Mouse (Mus musculus) adipocyte (in vitro differentiated cells): ENCODE data around the gene Rab37.

Source experiments
- DNase-seq: peaks from one replicate; pipeline ENCODE4 v3.0.0-alpha.2; 2016; ENCODE audit warnings: low spot score

Rab37 gene

DNA sequence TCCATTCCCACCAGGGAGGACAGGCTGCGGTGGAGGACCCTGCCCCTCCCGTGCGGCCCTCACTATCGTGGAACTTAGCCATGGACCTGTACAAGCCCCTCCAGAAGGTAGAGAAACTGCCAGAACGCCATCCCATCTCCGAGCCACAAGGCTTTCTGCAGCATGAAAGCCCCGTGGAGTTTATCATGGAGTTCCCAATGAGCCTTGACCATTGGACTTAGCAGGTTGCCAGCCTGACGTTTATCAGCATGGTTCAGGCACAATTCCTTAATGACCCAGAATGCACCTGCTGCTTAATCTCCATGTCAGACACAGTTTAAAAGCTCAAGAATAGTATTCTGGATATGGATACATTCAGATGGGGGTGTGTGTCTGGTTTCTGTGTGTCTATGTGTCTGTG lies 6.2 kb upstream of the Rab37 start:
- no peak for DNase-seq

DNA sequence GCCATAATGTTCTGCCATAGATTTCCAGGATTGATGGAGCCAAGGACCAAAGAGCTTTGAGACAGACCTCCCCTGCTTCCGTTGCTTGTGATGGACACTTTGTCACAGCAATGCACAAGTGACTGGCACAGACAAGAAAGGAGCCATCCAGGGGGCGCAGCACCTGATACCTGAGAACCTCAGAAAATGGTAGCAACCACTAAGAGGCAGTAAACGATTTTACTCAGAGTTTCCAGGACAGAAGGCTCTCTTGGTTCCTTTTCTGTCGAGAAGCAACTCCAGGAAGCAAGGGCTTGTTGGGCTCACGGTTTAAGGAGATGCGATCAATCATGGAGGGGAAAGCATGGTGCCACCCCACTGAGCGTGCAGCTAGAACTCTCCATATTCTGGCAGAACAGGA lies 5.0 kb upstream of the Rab37 start:
- no peak for DNase-seq

DNA sequence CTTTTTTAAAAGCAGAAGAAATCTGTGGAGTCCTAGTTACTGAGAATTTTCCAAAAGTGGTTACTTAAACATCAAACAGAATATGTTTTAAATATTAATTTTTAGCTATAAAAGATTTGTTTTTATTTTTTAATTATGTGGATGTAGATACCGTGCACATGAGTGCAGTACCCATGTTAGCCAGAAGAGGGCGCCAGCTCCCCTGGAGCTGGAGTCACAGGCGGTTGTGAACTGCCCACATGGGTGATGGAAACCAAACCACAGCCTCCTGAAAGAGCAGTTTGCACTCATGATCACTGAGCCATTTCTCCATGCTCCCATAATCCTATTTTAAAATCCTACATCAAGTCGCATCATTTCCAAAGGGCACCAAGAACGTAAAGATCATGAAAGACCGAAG lies 1.4 kb upstream of the Rab37 start:
- DNase-seq, result no peak

DNA sequence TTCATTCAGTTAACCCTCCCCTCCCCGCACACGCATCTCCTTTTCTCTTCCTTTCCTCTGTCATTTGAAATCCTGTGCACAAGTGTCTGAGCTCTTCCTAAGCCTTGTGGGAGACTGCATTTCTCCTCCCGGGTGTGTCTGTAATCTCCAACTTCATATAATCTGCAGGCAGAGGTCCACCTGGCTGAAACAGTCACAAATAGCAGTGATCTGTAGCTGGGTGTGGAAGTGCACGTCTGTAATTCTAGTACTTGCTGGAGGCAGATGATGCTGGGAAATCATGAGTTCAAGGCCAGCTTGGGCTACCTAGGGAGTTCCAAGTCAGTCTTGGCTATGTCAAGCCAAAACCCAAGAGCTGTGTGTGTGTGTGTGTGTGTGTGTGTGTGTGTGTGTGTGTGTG lies 909 bp downstream of the Rab37 start:
- DNase-seq, result no peak

DNA sequence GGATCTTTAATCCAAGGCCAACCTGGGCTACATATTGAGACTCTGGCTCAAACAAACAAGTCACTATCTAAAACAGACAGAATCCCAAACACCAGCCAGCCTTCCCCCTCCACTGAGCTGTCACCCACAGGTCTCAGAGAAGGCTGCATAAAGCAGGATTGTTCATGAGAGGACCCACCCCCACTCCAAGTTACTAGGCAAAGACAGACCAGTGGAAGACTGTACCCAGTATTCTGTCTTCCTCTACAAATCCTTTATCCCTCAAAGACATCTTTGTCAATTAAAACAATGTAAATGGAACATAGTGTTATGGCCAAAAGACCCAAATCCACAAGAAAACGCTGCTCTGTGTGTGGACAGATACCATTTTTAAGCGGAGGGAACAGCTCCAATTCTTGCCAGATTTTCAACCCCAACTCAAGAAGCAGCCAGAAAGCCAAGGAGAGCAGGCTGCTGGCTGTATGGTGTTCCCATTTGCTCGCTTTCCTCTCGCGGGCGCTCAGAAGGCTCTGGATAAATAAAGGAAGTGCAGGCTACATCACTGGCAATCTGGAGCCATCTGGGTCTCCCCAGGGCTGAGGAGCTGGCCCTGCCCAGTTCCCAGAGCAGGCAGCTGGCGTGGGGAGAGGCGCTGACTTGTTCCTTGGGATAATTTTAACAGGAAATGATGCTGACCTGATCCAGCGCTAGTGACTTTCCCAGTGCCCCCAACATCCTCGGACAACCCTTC lies 7.1 kb downstream of the Rab37 start:
- no peak for DNase-seq

DNA sequence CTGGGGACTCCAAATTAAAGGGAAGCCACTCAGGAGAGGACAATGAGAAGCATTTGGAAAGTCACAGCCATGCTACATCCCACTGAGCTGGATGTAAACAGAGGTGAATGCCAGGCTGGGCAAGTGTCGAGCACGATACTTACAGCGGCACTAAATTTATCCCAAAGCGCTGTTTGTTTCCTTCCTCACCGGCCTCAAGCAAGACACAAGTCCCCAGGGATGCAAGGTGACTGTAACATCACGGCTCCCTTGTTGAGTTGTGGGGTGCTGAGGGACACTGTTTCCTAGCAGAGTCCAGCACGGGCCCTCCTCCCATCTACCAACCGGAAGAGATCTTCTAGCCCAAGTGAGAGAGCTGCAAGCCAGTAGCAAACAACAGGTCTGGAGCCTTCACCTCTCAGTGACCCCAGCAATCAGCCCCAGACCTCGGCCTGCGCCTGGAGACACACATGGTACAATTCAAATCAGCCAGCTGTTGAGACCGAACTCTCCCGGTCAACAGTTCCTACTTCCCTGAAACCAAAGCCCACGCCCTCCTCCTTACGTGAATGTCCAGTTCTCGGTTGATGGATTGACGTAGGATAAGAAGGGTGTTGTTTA lies 8.1 kb downstream of the Rab37 start:
- DNase-seq, result no peak

DNA sequence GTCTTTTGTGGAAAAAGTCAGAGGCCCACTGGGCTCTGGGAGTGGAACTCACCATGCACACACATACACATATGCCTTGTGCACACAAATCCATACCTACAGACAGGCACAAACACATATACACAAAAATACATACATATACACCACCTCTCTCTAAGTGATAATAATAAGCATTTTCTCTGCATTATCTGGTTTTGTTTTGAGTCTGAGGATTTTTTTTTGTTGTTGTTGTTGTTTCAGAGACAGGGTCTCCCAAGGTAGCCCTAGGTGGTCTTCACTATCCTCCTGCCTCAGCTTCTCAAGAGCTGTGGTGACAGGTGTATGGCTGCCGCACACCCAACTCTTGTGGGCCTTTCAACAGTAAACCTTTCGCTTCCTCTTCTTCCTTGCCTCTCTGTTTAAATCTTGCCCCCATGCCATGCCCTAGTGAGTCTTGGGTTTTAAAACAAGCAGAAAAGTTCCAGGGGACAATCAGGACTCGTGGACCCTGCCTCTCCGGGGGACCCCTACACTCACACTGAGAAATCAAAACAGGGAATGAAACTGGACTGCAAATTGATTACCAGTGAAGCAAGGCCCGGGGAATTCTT lies 8.9 kb downstream of the Rab37 start:
- no peak for DNase-seq

DNA sequence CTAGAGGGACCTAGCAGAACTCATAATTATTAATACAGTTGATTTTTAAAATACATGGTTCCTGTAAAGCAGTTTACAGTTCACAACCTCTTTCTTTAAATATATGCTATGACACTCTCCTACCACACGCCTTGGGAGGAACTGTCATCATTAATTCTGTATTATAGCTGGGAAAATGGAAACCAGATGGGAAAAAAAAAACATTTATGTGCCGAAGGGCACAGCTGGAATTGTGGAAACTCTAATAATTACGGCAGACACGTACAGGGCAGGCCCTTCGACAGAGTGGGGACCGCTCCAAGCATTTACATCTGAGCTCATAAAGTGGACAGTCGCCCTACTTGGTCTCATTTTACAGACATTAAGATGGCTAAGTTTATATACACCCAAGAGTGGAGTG lies 9.5 kb downstream of the Rab37 start:
- peak; percentile 11 for DNase-seq

DNA sequence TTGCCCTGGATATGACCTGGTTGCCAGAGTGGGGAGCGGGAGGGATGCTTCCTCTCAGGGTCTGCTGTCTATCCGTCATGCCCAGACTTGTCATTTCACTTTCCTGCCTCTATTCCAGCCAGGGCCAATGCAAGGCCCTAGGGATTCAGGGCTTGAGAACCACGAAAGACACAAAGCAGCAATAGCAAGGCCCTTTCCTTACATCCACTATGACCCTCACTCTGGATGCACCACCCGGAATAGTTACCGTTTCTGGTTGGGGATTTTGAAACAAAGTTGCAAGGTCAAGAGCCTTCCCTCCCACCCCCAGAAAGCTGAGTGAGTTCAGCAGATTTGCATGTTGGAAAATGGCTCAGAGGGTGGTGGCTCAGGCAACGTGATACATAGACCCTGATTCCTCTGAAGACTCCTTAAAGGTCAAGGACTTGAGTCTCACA lies 10.4 kb downstream of the Rab37 start:
- no peak for DNase-seq

DNA sequence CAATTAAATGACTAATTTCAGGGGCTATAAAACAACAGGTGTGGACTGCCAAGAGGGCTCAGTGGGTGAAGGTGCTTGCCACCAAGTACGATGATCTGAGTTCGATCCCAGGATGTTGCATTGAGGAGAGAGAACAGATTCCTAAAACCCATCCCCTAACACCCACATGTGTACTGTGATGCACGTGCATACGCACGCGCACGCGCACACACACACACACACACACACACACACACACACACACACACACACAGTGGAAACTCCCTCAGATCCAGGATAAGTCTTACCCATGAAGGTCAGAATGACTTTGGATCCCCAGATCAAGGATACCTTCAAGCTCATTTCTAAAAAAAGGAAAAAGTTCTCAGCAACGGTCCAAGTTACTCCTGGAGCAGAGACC lies 10.9 kb downstream of the Rab37 start:
- DNase-seq, result no peak

DNA sequence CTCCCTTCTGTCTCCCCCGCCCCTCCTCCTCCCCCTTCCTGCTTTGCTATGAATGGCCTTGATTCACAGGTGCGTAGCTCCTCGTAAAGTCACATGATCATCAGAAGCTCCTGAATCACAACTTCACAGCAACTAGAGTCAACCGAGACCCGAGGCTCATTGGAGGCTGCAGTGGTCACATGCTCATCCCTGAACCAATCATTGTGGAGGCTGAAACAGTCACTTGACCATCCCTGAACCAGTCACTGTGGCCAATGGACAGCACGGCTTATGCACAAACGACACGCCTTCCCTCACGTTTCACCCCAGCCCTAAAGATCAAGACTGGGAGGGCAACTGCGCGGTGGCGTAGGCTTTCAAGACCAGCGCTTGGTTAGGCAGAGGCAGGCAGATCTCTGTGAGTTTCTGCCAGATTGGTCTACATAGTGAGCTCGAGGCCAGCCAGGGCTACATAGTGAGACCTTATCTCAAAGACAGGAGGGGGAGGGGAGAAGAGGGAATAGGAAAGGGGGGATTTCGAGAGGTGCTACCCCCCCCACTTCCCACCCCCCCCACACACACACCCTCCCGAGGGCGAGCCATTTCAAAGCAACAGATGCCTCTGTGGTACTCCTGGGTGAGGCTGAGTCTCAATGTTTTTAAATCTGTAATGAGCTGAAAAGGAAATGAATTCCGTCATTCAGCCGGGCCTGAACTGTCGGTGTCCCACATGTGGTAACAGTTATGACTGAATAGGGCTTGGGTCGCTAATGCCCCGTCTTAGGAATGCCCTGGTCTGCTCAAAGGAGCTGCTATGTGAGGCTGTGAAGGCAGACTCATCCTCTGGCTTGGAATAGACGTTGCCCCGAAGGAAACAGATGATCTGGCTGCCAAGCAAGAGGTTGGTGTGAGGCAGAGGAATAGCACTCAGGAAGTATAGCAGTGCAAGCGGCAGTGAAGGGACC lies 12.5 kb downstream of the Rab37 start:
- DNase-seq, result no peak

DNA sequence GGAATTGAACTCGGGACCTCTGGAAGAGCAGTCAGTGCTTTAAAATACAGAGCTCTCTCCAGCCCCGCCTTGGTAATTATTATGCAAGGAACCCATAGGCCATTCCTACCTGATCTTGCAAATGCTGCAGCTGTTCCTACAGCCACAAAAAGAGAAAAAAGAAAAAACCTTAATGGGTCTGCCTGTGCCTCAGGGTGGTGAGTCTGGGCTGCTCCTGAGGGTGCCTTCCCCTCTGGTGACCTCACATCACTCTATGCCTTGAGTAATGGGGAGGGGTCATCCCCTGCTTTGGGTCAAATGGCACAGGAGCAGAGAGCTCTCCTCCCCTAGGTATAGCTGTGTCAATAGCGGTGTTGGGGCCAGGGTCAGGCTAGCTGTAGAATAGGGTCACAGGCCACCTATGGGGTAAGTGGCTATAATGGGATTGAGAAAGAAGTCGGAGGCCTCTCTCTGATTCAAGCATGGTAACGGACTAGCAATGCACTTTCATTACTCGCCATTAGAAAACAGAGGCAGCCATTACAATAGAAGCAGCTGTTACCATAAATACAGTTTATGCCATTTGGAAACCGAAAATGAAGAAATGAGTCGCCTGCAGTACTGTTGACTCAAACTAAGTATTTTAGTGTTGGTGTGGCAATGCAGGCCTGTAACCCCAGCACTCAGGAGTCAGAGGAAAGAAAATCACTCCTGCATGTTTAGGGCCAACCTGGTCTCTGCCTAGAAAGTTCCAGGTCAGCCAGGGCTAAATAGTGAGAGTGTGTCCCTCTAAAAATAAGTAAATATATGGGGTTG lies 13.7 kb downstream of the Rab37 start:
- no peak for DNase-seq

DNA sequence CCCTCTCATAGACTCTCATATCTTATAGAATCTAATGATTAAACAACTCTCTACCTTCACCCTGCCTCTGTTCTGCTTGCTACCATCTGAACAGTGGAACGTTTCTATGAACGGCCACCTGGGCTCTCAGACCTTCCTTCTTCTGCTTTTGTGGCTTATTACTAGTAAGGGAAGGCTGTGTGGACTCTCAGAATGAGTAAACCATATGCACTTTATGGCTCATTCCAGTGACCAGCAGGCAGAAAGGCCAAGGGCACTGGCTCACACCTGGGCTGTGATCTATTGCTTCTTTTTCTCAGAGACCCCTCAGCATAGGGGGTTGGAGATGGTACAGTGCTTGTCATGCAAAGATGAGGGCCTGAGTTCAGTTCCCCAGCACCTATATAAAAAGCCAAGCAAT lies 15.4 kb downstream of the Rab37 start:
- DNase-seq, result no peak

DNA sequence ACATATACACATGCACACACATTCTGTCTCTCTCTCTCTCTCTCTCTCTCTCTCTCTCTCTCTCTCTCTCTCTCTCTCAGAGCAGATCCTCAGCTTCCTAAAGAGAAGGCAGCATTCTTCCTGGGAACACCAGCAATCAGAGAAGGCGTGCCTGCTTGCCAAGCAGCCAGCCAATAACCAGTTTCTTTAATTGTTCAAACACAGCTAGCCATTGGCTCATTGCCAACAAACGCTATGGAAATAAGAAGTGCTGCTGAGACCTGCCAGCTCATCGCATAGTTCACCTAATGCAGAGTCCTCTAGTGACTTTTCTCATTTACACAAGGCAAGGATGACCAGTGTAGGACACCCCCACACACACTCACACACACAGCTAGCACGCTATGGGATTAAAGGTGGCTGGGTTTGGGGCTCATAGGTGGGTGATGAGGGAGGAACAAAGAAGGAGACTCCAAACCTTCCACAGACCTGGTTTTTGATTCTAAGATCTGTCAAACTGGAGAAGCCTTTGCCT lies 16.2 kb downstream of the Rab37 start:
- DNase-seq, result peak; percentile 14

DNA sequence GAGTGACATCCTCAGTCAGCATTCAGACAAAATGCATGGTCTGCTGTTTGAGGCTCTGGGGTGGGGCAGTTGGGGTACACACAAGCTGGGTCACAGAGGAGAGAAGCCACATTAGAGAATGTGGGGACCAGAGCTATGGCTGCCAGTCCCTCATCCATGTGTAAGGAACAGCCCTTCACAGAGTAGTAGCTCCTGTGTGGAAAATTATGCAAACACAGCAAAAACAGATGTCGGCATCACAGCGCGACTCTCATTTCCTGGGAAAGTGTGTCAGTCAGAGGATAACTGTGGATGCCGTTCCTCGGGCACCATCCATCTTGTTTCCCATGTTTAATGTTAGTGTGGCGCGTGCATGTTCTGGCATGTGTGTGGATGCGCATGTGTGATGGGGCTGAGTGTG lies 16.9 kb downstream of the Rab37 start:
- no peak for DNase-seq

DNA sequence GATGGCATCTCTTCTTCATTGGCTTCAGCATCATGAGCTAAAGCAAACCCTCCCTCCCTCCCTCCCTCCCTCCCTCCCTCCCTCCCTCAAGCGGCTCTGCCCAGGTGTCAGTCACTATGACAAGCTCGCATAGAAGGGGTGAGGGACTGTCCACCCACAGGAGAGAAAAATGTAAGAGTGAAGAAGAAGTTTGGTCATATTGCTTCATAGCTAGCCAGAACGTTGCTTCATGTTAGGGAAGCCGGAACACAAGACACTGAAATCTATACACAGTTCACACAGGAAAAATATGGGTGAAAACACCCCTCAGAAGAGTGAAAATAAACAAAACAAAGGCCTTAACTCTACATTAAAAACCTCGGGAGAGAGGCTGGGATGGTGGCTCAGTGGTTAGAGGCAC lies 19.0 kb downstream of the Rab37 start:
- no peak for DNase-seq

DNA sequence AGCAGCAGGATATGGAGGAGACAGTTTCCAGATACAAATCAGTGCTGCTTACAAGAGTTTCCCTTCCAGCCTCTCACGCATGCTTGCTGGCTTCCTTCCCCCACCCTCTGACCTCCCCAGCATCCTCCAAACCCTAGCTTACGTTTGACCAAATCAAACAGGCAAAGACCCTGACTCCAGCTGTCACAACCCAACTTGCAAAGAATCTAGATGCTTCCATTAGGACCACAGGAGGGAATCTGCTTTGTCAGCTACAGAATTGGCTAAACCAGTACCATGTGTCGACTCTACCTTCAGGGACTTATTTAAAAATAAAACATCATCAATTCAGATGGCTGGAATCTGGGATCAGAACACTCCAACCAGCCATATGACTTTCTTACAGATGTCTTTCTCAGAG lies 21.0 kb downstream of the Rab37 start:
- no peak for DNase-seq

DNA sequence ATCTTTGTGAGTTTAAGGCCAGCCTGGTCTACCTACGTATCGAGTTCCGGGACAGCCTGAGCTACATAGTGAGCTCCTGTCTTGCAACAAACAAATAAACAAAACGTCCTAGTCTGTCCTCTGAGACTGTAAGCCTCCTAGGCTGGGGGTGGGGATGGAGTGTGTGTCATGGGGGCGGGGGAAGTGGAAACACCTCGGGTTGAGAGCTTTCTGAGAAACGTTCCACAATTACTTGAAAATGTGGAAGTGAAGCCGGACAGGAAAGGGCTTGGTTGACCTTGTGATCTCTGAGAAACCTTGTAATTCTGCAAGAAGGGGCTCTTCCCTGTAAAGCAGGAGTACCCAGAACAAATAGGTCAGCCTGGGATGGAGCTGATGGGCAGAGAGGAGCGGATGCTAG lies 28.2 kb downstream of the Rab37 start:
- DNase-seq, result no peak

DNA sequence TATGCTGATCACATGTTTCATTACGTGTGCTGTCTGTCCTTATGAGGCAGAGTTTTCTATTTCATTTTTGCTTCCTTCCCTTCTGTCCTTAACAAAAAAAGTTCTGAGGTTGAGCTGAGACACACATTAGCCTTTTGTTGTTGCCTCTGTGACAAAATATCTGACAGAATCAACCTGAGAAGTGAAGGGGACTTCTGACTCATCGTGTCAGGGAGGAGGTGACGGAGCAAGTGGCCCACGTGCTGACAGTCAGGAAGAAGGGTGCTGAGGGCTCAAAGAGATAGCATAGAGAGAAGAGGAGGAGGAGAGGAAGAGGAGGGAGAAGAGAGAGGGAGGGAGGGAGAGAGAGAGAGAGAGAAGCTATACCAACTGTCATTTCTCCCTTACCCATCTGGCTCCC lies 37.3 kb downstream of the Rab37 start:
- no peak for DNase-seq

DNA sequence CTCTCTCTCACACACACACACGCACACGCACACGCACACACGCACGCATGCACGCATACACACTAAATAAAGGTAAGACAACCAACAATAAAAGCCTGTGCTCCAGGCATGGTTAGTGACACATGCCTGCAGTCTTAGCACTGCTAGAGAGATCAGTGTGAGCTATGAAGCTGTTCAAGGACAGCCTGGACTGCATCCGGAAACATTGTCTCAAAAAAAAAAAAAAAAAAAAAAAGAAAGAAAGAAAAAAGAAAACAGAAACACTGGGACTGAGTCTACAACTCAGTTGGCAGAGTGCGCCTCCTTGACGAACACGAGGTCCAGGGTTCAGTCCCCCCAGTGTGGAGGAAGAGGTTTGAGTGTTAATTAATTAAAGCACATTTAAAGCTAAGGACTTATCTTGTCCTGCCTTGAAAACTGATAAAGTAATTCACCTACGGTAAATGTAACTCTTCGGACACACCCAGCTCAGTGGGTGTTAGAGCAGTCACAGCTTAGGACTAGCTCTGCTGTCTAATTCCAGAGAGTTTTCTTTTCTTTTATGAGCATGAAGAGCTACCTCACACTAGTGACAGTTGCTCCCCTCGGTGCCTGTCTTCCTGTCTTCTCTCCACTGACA lies 38.4 kb downstream of the Rab37 start:
- no peak for DNase-seq

DNA sequence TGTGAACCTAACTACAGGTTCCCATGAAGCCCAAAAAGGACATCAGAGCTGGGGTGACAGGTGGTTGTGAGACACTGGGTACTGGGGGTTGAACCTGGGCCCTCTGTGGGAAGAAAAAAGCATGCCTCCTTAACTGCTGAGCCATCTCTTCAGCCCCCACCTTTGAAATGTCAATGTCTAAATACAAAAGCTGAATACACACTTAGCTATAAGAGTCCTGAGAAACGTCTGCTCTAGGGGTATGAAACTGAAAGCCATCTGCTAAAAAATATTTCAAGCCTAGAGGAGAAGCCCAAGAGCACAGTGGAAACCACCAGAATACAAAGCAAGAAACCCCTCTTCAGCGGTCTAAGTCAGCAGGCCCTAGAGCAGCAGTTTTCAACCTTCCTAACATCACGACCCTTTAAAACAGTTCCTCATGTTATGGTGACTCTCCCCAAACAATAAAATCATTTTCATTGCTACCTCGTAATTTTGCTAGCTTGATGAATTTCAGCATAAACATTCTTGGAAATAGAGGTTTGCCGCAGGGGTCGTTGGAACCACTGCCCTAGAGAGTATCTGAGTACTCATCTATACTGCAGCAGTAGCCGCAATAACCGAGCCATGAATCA lies 40.6 kb downstream of the Rab37 start:
- DNase-seq, result no peak
